Mouse (Mus musculus) bone marrow macrophage, adult 2 months (primary cell): ENCODE data around the gene Mtmr2. TPM values are rescaled to one million over a fixed set of nuclear protein-coding genes. Genes with fewer than 3 reads are reported as not detected.
"Not testable (repeated sequence)": the region's sequence is repeated elsewhere in the genome, so short reads cannot be mapped to it uniquely, and the experiment has no call there.

Experiments
- H3K27ac ChIP-seq: 2 replicates; pipeline ENCODE4 v1.5.1; 2012; ENCODE audit warnings: low read depth, low read length; ENCODE audit not compliant: insufficient read depth
- H3K4me1 ChIP-seq: 2 replicates; pipeline ENCODE4 v1.6.1; 2012; ENCODE audit warnings: low read length; ENCODE audit not compliant: control insufficient read depth, insufficient read depth
- H3K4me3 ChIP-seq: 2 replicates; pipeline ENCODE4 v1.5.1; 2012; ENCODE audit warnings: mild to moderate bottlenecking, low read length, moderate library complexity; ENCODE audit not compliant: insufficient read depth
- CTCF ChIP-seq: IDR thresholded peaks from 2 replicates; pipeline ENCODE4 v1.5.1; 2012; ENCODE audit warnings: low read depth, mild to moderate bottlenecking, low read length, moderate library complexity
- POLR2A ChIP-seq: IDR thresholded peaks from 2 replicates; pipeline ENCODE4 v1.6.1; 2012; ENCODE audit warnings: mild to moderate bottlenecking, low read depth, low read length, borderline replicate concordance
- polyA plus RNA-seq: library from polyadenylated mRNA; stranded (reverse); fragments of >200 nt; gene quantifications from 2 replicates; pipeline ENCODE4 v1.2.4, GENCODE M21; 2012; ENCODE audit not compliant: missing spikeins, insufficient read depth, insufficient read length

The Mtmr2 gene
- polyA plus RNA-seq, 1 experiment, result 35.9 TPM

GRCm38 (mm10) chr9:13748798-13749674, 826 bp downstream of the Mtmr2 start:
- peak overlapping the region; percentile 92 for H3K4me3 ChIP-seq
- TF ChIP-seq POLR2A (peak; percentile 61; the same call in 1 of the 2 replicates), CTCF (no peak)
- peak overlapping the region; percentile 77 for H3K27ac ChIP-seq
- peaks cover 16% of the 10 kb centered on the region for H3K4me1 ChIP-seq

- peak overlapping the region; percentile 92 for H3K4me3 ChIP-seq
- peaks cover 16% of the 10 kb centered on the region for H3K4me1 ChIP-seq
- TF ChIP-seq POLR2A (no peak), CTCF (no peak)
- peak overlapping the region; percentile 77 for H3K27ac ChIP-seq
Observed at GRCm38 (mm10) chr9:13749675-13749998, 1.4 kb downstream of the Mtmr2 start.

- Histone ChIP-seq H3K4me3 (no peak overlapping the region), H3K27ac (peak overlapping the region; percentile 36), H3K4me1 (peaks cover 16% of the 10 kb centered on the region)
- TF ChIP-seq POLR2A (no peak), CTCF (no peak)
Observed at GRCm38 (mm10) chr9:13752543-13752942, 4.3 kb downstream of the Mtmr2 start.

- Histone ChIP-seq H3K4me3 (no peak overlapping the region), H3K27ac (no peak overlapping the region), H3K4me1 (peaks cover 14% of the 10 kb centered on the region)
- no peak for TF ChIP-seq CTCF
- TF ChIP-seq POLR2A, result no peak
Observed at GRCm38 (mm10) chr9:13760430-13760829, 12.2 kb downstream of the Mtmr2 start.

GRCm38 (mm10) chr9:13765624-13766023, 17.4 kb downstream of the Mtmr2 start:
- TF ChIP-seq CTCF, result no peak
- no peak for TF ChIP-seq POLR2A

GRCm38 (mm10) chr9:13766570-13766969, 18.4 kb downstream of the Mtmr2 start:
- no peak for TF ChIP-seq CTCF
- no peak for TF ChIP-seq POLR2A
- Histone ChIP-seq H3K4me3 (no peak overlapping the region), H3K4me1 (no peaks in the 10 kb centered on the region), H3K27ac (no peak overlapping the region)

More at GRCm38 (mm10) chr9:13765624-13766023, 17.4 kb downstream of the Mtmr2 start:
- H3K4me3 ChIP-seq, result no peak overlapping the region
- no peak overlapping the region for H3K27ac ChIP-seq
- peaks cover 9% of the 10 kb centered on the region; the same call in 1 of the 2 replicates for H3K4me1 ChIP-seq

GRCm38 (mm10) chr9:13774732-13775131, 26.5 kb downstream of the Mtmr2 start:
- Histone ChIP-seq H3K4me1 (peaks cover 24% of the 10 kb centered on the region), H3K4me3 (no peak overlapping the region), H3K27ac (no peak overlapping the region)
- TF ChIP-seq CTCF (no peak), POLR2A (no peak)

- TF ChIP-seq POLR2A, result no peak
- no peak for TF ChIP-seq CTCF
- Histone ChIP-seq H3K4me1 (peaks cover 3% of the 10 kb centered on the region; the same call in 1 of the 2 replicates), H3K4me3 (no peak overlapping the region), H3K27ac (no peak overlapping the region)
Observed at GRCm38 (mm10) chr9:13781985-13782384, 33.8 kb downstream of the Mtmr2 start.

GRCm38 (mm10) chr9:13790864-13791263, 42.7 kb downstream of the Mtmr2 start:
- not testable (repeated sequence) for H3K4me1 ChIP-seq, H3K4me3 ChIP-seq, H3K27ac ChIP-seq

- no peak overlapping the region for H3K4me3 ChIP-seq
- H3K4me1 ChIP-seq, result peaks cover 8% of the 10 kb centered on the region
- TF ChIP-seq CTCF (no peak), POLR2A (no peak)
- H3K27ac ChIP-seq, result no peak overlapping the region
Observed at GRCm38 (mm10) chr9:13794302-13794701, 46.1 kb downstream of the Mtmr2 start.

- Histone ChIP-seq H3K4me3 (no peak overlapping the region), H3K4me1 (peaks cover 8% of the 10 kb centered on the region), H3K27ac (no peak overlapping the region)
- TF ChIP-seq POLR2A (no peak), CTCF (no peak)
Observed at GRCm38 (mm10) chr9:13794756-13795155, 46.5 kb downstream of the Mtmr2 start.
